Mouse (Mus musculus): ENCODE measurements around the gene Dctn2.
A peak's percentile ranks its signal among the peaks of the same experiment; 100 is the strongest.

The Dctn2 gene

DNA sequence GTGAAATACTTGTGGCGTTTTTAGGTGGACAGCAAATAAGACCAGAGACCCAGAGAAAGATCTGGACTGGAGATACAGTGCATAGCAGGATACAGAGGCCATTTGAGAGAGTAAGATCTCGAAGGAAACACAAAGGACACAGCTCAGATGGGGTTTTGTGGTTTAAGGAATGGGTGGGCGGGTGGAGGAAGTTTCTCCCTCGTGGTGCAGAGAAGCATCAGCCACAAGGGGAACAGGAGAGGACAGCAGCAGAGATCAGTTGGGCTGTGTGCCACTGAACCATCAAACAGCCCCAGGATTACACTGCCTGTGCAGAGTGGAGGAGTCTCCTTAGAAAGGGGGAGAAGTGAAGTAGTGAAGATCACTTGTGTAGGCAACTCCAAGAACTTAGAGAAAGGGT is 51.8 kb downstream of the Dctn2 start:
- DNase-seq = no peak

DNA sequence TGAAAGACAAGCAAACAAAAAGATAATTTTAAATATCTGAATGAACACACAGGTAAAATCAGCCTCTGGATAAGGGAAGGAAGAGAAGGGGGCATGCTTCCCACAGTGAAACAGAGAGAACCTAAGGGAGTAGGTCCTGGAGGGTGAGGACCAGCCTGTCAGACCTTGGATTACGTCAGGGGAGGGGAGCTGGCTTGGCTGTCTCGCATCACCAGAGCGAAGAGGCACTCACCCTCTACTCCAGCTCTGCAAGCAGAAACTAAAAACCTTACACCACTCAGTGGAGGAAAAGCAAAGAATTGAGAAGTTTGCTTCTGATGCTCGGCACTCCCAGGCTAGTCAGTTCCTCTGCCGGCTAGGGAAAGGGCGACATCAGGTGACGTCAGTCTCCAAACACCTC is 53.8 kb downstream of the Dctn2 start:
- DNase-seq = no peak

DNA sequence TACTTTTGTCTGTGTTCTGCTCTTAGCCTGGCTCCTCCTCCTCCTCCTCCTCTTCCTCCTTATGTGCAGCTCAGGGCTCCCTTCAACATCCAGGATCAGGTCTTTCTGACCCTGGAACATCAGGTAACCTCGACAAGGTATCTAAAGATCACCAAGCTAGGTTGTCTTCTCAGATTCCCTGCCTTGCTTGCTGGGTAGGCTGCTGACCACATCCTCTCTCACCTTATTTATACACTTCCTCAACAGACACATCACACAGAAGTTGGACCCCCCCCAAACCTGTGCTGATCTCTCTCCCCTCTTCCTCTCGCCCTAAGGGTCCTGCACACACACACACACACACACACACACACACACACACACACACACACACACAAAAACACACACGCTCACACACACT is 55.5 kb downstream of the Dctn2 start, which contains the start of gene Arhgap9:
Gene Arhgap9, plus strand, starts transcription at position 344 of the 400 bp plus-strand sequence.
- no peak for DNase-seq

DNA sequence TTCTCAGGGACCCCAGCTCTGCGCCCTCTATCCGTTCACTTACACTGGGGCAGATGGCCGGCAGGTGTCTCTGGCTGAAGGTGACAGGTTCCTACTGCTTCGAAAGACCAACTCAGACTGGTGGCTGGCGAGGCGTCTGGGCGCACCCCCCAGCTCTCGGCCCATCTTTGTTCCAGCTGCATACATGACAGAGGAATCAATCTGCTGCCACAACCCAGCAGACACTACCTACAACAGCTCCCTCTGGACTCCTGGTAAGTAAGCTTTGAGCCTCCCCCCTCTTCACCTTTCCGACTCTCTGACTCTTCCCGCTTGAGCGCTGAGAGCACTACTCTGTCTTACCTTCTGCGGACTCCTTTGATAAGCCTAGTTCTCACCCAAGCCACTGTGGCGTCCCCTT is 56.0 kb downstream of the Dctn2 start:
- no peak for DNase-seq

GRCm38 (mm10) chr10:127322669-127323068 is 56.5 kb downstream of the Dctn2 start:
- DNase-seq = no peak

DNA sequence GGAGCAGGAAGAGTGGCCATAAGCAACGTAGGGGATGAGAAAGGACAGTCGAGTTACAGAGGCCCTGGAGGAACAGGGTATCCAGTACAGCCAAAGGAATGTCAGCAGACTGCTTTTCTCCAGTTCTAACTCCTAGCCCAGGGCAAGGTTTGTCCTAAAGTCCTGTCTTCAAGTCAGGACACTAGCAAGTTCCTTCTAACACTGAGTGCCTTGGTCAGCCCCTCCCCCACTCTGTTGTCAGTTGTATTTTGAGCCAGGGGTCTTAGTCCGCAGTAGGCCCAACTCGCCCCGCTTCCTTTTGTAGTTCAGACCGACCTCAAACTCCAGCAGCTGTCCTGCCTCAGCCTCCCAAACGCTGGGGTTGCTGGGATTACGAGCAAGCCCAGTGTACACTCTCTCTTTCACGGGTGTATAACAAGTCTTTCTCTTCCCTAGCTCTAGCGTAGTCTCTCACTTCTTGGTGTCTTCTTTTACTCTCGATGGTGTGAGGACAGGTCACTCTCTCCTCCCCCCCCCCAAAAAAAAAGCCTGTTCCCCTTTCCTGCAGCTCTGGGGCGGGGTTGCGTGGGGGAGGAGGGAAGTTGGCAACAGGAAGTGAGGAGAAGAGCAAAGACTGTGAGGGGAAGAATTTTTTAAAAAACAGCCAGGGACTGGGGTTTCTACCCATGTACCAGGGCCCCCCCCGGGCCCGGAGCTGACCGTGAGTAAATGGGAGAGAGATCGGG is 57.1 kb downstream of the Dctn2 start:
- DNase-seq = no peak

DNA sequence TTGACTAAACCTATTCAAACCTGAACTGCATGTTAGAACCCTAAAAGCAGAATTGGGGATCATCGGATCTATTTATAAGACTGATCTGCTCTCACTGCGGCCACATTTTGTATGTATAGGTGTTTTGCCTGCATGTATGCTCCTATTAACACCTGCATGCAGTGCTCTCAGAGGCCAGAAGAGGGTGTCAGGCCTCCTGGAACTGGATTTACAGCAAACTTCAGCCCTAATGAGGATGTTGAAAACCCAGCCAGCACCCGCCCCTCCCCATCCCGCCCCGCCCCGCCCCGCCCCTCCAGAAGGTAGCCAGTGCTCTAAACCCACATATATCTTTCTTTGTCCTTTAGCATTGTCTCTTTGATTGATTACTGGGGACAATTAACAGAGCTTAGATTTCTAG is 58.3 kb downstream of the Dctn2 start:
- DNase-seq = peak; percentile 65

DNA sequence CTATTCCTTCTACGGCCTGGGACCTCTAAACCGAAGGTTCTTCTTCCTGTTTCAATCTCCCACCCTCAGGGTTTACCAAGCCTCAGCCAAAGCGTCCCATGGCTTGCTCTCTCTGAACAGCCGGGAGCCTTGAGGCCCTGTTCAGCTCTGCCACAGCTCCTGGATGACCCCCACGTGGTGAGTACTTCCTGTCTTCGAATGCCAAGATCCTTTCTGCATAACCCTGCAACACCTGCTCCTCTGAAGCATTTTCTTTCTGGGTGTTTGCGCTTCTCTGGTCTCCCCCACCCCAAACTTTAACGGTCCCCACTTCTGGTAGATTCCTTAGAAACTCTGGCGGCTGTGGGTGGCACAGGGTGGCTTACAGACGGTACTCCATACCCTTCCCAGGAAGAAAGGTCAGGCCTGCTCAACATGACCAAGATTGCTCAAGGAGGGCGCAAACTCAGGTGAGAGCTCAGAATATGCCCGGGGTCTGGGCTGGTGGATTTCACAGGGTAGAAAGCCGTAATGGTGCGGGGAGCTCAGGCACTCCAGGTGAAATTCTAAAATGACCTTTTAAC is 59.4 kb downstream of the Dctn2 start:
- DNase-seq = no peak

GRCm38 (mm10) chr10:127326017-127326801 is 60.0 kb downstream of the Dctn2 start:
- peak; percentile 56 for DNase-seq

DNA sequence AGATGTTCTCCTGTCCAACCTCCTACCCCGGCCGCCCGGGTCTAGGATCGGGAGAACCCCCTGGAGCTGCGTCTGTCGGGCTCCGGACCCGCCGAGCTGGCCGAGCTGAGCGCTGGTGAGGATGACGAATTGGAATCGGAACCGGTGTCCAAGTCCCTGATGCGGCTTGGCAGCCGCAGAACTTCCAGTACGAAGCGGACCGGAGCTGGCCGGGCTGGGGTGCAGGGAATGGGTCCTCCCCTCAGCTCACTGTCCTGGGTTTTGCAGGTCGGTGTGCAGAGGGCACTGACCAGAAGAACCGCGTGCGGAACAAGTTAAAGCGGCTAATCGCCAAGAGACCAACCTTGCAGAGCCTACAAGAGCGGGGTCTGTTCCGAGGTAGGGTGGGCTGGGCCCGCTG is 60.7 kb downstream of the Dctn2 start:
- DNase-seq = peak; percentile 52

DNA sequence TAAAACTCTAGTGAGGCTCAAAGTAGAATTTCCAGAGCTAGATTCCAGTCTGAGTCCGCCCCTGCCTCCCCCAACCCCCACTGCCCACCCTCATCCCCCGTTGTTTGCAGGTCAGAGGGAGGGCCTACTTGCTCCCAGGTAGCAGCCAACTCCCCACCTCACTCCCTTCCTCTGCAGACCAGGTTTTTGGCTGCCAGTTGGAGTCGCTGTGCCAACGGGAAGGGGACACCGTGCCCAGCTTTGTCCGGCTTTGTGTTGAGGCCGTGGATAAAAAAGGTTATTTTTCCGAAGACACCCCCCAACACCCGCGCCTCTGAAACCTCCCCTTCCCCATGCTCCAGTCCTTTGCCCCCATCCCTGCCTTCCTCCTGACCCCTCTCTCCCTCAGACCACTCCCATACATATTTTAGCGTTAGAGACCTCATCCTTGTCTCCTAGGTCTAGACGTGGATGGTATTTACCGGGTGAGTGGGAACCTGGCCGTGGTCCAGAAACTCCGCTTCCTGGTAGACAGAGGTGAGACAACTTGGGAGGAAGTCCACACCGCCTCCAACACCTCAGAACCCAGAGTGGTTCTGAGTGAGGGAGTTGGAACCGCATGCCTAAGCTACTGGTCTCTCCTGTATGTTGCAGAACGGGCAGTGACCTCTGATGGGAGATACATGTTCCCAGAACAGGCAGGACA is 61.4 kb downstream of the Dctn2 start:
- DNase-seq = peak; percentile 51

DNA sequence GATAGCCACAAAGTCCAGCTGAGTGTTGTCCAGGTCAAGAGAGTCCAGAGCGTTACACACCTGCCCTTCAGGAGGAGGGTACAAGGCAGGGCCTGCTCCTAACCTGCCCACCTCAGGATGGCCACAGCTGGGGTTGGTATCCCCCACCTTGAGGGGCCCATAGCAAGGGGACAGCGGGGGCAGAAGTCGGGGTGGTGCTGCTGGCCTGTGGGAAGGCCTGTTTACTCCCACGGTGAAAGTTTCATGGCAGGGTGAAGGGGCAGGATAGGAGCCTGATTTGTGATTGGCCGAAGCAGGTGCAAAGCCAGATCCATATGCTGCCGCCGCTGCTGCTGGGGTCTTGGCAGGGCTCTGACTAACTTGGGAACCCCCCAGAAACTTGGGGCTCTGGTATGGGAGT is 64.0 kb downstream of the Dctn2 start:
- peak; percentile 5 for DNase-seq
